Mouse (Mus musculus) stomach, embryonic 14.5 days (tissue): ENCODE results near the gene Cep85l. TPM values are rescaled to one million over a fixed set of nuclear protein-coding genes. Genes with fewer than 3 reads are reported as not detected.

ENCODE experiments used
- ATAC-seq: fragments of 200-750 bp; cut with Nextera tagmentation; 2 replicates; pipeline ENCODE4 v1.8.0; 2017; ENCODE audit warnings: low read depth, moderate TSS enrichment; ENCODE audit not compliant: insufficient number of reproducible peaks, insufficient read depth, low FRiP score
- H3K27ac ChIP-seq: fragments of 300-500 bp; sonication (generic); 2 replicates; pipeline ENCODE4 v1.5.1; 2014; ENCODE audit warnings: mild to moderate bottlenecking, low read length, moderate library complexity, mixed read lengths
- H3K27me3 ChIP-seq: fragments of 300-500 bp; sonication (generic); 2 replicates; pipeline ENCODE4 v1.6.1; 2014; ENCODE audit warnings: low read length, control low read depth, mixed read lengths; ENCODE audit not compliant: control insufficient read depth, insufficient read depth
- H3K36me3 ChIP-seq: fragments of 300-500 bp; sonication (generic); 2 replicates; pipeline ENCODE4 v1.6.1; 2014; ENCODE audit warnings: mild to moderate bottlenecking, control low read depth, low read length, moderate library complexity, mixed read lengths; ENCODE audit not compliant: control insufficient read depth, insufficient read depth
- H3K4me1 ChIP-seq: fragments of 300-500 bp; sonication (generic); 2 replicates; pipeline ENCODE4 v1.6.1; 2014; ENCODE audit warnings: low read length, control low read depth, mixed read lengths; ENCODE audit not compliant: control insufficient read depth, insufficient read depth
- H3K4me2 ChIP-seq: fragments of 300-500 bp; sonication (generic); replicated peaks from 2 replicates; pipeline ENCODE4 v1.6.1; 2014; ENCODE audit warnings: low read depth, low read length, control low read depth
- H3K4me3 ChIP-seq: fragments of 300-500 bp; sonication (generic); 2 replicates; pipeline ENCODE4 v1.5.1; 2014; ENCODE audit warnings: low read depth, low read length, control low read depth
- H3K9ac ChIP-seq: fragments of 300-500 bp; sonication (generic); replicated peaks from 2 replicates; pipeline ENCODE4 v1.6.1; 2014; ENCODE audit warnings: low read depth, mild to moderate bottlenecking, control low read depth, low read length, moderate library complexity, mixed read lengths
- H3K9me3 ChIP-seq: fragments of 300-500 bp; sonication (generic); 2 replicates; pipeline ENCODE4 v1.6.1; 2016; ENCODE audit warnings: low read depth, low read length, control low read depth; ENCODE audit not compliant: control insufficient read depth
- WGBS: fragments of 180-500 bp; shearing (Covaris S2); extraction: QIAGEN DNeasy Blood & Tissue Kit; methylation state at CpG from one replicate; pipeline ENCODE4 v1.1.7; 2014; 5-methylcytosine and 5-hydroxymethylcytosine counted together
- polyA plus RNA-seq: library from polyadenylated mRNA; unstranded; fragments of >200 nt; fragmentation: Nextera tagmentation; extraction: Ambion mirVana; gene quantifications from 2 replicates; pipeline ENCODE4 v1.2.1, GENCODE M21; 2014

Cep85l gene
- polyA plus RNA-seq = 13.7 and 14.1 TPM in 2 replicates

GRCm38 (mm10) chr10:53379709-53380106 lies at the start of gene Cep85l:
Cep85l (minus strand) TSS chr10:53379947.
- Histone ChIP-seq H3K4me2 (peak within 1 kb of the TSS; percentile 63), H3K4me1 (peaks cover 10% of the 10 kb centered on the region; the same call in 1 of the 2 replicates), H3K9ac (peak within 1 kb of the TSS; percentile 98), H3K27me3 (no peaks in the 10 kb centered on the region), H3K27ac (peak within 1 kb of the TSS; percentile 98), H3K4me3 (peak within 1 kb of the TSS; percentile 90), H3K9me3 (no peaks in the 10 kb centered on the region), H3K36me3 (no peaks in the 10 kb centered on the region)
- 0% methylated on average over 19 of the region's 31 CpGs for whole genome bisulfite sequencing
- ATAC-seq = peak; percentile 98

- no peak overlapping the region for H3K27ac ChIP-seq
- no peak overlapping the region for H3K9ac ChIP-seq
- H3K4me2 ChIP-seq = no peak overlapping the region
- H3K4me1 ChIP-seq = 0 out of 2 replicates have a peak, but pooled peaks cover 2% of the 10 kb centered on the region
- H3K36me3 ChIP-seq = no peaks in the 10 kb centered on the region
- H3K27me3 ChIP-seq = no peaks in the 10 kb centered on the region
- H3K4me3 ChIP-seq = no peak overlapping the region
- 56% methylated on average over 7 of the region's 7 CpGs for WGBS
- H3K9me3 ChIP-seq = no peaks in the 10 kb centered on the region
- ATAC-seq = no peak; the same call in 1 of the 2 replicates
These were observed 49.1 kb upstream of the Cep85l start for GRCm38 (mm10) chr10:53428695-53429447.

- no peaks in the 10 kb centered on the region for H3K36me3 ChIP-seq
- H3K9ac ChIP-seq = no peak overlapping the region
- H3K4me2 ChIP-seq = no peak overlapping the region
- 0 out of 2 replicates have a peak, but pooled peaks cover 2% of the 10 kb centered on the region for H3K4me1 ChIP-seq
- no peak overlapping the region for H3K4me3 ChIP-seq
- no peak overlapping the region for H3K27ac ChIP-seq
- WGBS = 87% methylated on average over 2 of the region's 2 CpGs
- H3K27me3 ChIP-seq = no peaks in the 10 kb centered on the region
- no peak for ATAC-seq
- no peaks in the 10 kb centered on the region for H3K9me3 ChIP-seq
These were observed 46.8 kb upstream of the Cep85l start for GRCm38 (mm10) chr10:53426524-53426923.

- Histone ChIP-seq H3K27ac (no peak overlapping the region), H3K9ac (no peak overlapping the region), H3K4me1 (no peaks in the 10 kb centered on the region), H3K4me3 (no peak overlapping the region), H3K4me2 (no peak overlapping the region), H3K27me3 (no peaks in the 10 kb centered on the region), H3K9me3 (no peaks in the 10 kb centered on the region), H3K36me3 (no peaks in the 10 kb centered on the region)
- no peak for ATAC-seq
- 100% methylated on average over 1 of the region's 1 CpGs for WGBS
These were observed 43.3 kb upstream of the Cep85l start for GRCm38 (mm10) chr10:53423091-53423490.

GRCm38 (mm10) chr10:53422206-53422605 lies 42.5 kb upstream of the Cep85l start:
- no peaks in the 10 kb centered on the region for H3K27me3 ChIP-seq
- ATAC-seq = no peak
- no peaks in the 10 kb centered on the region for H3K4me1 ChIP-seq
- H3K4me3 ChIP-seq = no peak overlapping the region
- H3K36me3 ChIP-seq = no peaks in the 10 kb centered on the region
- H3K9ac ChIP-seq = no peak overlapping the region
- no peak overlapping the region for H3K4me2 ChIP-seq
- WGBS = 49% methylated on average over 1 of the region's 1 CpGs
- no peaks in the 10 kb centered on the region for H3K9me3 ChIP-seq
- H3K27ac ChIP-seq = no peak overlapping the region

- Histone ChIP-seq H3K36me3 (no peaks in the 10 kb centered on the region), H3K27me3 (no peaks in the 10 kb centered on the region), H3K27ac (no peak overlapping the region), H3K4me1 (no peaks in the 10 kb centered on the region), H3K9me3 (no peaks in the 10 kb centered on the region), H3K4me3 (no peak overlapping the region), H3K9ac (no peak overlapping the region), H3K4me2 (no peak overlapping the region)
- WGBS = 56% methylated on average over 6 of the region's 6 CpGs
- no peak for ATAC-seq
These were observed 41.9 kb upstream of the Cep85l start for GRCm38 (mm10) chr10:53421613-53422012.

GRCm38 (mm10) chr10:53420069-53420468 lies 40.3 kb upstream of the Cep85l start:
- H3K4me2 ChIP-seq = no peak overlapping the region
- no peaks in the 10 kb centered on the region for H3K9me3 ChIP-seq
- H3K4me3 ChIP-seq = no peak overlapping the region
- H3K4me1 ChIP-seq = peaks cover 2% of the 10 kb centered on the region; the same call in 1 of the 2 replicates
- H3K9ac ChIP-seq = no peak overlapping the region
- H3K27me3 ChIP-seq = no peaks in the 10 kb centered on the region
- no peak overlapping the region for H3K27ac ChIP-seq
- H3K36me3 ChIP-seq = no peaks in the 10 kb centered on the region
- ATAC-seq = no peak

GRCm38 (mm10) chr10:53419139-53419935 lies 39.6 kb upstream of the Cep85l start:
- no peaks in the 10 kb centered on the region for H3K27me3 ChIP-seq
- H3K9me3 ChIP-seq = no peaks in the 10 kb centered on the region
- no peak for ATAC-seq
- no peaks in the 10 kb centered on the region for H3K36me3 ChIP-seq
- no peak overlapping the region for H3K4me3 ChIP-seq
- H3K9ac ChIP-seq = no peak overlapping the region
- 75% methylated on average over 4 of the region's 4 CpGs for WGBS
- H3K27ac ChIP-seq = no peak overlapping the region
- peaks cover 4% of the 10 kb centered on the region; the same call in 1 of the 2 replicates for H3K4me1 ChIP-seq
- no peak overlapping the region for H3K4me2 ChIP-seq
